Mouse (Mus musculus): ENCODE measurements around the gene Luc7l3. TPM values are rescaled to one million over a fixed set of nuclear protein-coding genes. Genes with fewer than 3 reads are reported as not detected.

Luc7l3 gene
- total RNA-seq (2023) = 108 TPM

DNA sequence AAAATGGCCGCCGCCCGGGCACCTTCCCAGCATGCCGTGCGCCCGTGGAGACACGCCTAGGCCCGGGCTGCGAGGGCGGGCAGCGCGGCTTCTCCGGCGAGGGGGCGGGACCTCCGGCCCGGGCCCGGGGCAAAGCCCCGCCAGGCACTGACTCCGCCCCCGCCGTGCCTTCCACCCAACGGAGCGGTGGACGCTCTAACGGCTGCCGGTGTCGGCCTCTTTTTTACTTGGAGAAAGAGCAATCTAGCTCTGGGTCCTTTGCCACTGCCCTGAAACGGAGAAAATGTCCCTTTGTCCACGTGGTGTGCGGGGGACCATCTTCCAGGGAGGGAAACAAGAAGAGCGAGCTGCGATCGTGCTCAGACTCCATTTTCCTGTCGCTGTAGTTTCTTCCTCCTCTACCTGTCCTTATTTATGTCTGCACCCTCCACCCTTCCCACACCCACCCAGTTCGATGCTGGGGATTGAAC, at the start of gene Luc7l3:
Gene Luc7l3, minus strand, starts transcription at position 58 of the 470 bp plus-strand sequence.

DNA sequence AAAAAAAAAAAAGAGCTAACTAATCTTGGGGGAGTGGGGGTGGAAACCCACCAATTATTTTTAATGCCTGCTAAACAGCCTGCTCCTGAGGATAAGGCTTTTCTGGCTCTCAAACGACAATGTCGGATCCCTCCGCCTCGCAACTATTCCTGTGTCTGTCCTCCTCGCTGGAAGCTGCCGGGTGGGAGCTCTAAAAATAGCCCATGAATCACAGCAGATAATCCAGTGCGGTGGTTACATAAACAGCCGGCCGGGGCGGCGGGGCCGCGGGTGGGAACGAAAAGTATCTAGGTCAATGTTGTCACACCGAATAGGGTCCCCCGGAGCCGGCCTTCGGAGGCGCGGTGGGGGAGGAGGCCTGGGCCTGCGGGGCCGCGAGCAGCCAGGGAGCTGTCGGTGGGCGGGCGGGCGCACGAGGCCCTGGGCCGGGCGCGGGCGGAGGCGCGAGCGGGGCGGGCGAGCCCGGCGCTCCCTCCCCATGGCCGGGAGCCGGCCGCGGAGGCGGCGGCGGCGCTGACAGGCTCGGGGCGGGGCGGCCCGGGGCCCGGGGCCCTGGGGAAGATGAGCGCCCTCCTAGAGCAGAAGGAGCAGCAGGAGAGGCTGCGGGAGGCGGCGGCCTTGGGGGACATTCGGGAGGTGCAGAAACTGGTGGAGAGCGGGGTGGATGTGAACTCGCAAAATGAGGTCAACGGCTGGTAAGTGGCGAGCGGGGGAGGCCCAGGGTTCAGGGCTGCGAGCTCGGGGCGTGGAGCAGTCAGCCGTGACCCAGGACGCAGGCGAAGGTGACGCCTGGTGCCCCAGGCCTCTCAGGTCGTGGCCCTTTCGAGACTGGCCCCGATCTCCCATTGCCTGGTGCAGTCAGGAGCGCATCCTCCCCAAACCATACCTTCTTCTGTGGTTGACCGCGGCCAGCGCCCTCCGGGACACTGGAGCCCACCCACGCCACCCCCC, 6.2 kb upstream of the Luc7l3 start, which contains the start of gene Ankrd40:
Gene Ankrd40, plus strand, starts transcription at position 309 of the 951 bp plus-strand sequence.

DNA sequence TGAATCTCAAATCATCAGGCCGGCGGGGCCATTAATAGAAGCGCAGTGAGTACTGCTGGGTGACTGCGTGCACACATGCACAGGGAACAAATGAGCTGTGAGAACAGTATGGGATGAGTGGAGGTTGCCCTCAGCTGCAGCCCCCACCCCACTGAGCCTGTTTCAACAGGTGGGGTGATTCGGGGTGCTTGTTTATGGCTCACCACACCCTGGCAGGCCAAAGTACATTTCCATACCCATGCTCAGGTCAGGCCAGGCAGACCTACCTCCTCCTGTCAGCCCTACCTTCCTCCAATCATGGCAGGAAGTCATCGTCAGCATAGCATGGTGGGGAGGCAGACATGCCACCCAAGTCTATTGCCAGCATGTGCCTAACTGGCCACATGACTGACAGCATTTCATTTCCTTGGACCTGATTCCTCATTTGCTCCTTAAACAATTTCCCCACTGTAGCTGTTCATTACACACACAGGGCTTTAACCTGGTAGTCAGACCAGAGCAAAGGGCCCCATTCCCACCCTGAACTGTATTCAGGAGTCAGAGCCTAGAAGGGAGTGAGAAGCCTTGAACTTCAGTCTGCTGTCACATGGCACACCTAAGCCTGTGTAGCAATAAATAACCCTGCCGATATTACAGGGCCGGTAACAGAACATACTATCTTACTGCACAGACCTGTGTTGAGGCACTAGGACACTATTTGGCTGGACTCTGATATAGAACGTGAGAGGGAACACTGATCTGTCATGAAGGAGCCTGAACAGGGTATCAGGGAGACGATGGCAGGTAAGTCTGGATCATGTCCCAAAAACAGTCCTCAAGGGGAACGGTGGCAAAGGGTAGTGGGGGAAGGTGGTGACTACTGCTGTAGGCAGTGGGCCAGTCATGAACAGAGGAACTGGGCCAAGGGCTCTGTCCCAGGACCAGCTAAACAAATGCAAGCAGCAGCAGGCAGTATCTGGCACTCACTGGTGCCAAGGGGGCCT, 40.3 kb downstream of the Luc7l3 start, which contains the start of gene Gm21885:
Gene Gm21885, plus strand, starts transcription at position 675 of the 983 bp plus-strand sequence.

DNA sequence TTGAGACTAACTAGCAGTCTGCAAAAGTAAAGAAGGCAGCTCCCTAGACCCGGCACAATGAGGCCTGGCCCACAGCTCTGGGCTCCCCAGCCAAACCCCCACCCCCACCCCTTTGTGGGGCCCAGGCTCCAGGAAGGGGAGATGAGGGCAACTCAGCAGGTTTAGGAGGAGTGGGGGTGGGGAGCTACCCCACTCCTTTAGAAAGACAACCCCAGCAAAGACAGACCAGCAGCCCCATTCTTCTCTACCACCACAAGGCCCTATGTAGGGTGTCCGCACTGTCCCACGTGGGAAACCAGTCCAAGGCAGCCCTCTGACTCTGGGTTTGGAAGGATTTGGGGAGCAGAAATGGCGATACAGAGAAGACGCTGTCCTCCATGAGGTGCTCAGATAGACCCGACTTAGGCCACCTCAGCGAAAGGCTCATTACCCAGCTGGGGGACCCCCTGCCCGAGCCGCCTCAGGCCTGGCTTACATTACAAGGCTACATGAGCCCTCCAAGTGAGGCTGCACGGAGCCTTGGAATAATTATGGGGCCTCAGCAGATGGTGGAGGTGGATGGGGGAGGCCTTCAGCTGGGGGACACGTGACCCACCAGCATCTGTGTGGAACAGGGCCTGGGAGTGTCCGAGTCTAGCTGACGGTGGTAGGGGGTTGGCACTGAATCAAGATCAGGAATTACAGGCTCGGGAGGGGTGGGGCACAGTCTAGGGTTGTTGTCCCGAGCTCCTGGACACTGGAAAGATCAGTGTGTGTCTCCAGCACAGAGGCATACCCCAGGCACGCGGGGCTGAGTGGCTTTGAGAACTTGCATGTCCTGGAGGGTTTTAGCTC, 75.6 kb downstream of the Luc7l3 start, which contains the start of gene Wfikkn2:
Gene Wfikkn2, minus strand, starts transcription at position 51 of the 834 bp plus-strand sequence.

Other genes with a start within 250 kb of the Luc7l3 start
- 97.6 TPM for gene Tob1, start 110.5 kb downstream of the Luc7l3 start, total RNA-seq (2023)
- gene Wfikkn2, start 76.0 kb downstream of the Luc7l3 start, total RNA-seq (2023) = 1.1 TPM
- not detected for gene Gm21885, start 40.1 kb downstream of the Luc7l3 start, total RNA-seq (2023)
- gene Ankrd40, start 6.0 kb upstream of the Luc7l3 start, total RNA-seq (2023) = 49.0 TPM
- gene Abcc3, start 71.0 kb upstream of the Luc7l3 start, total RNA-seq (2023) = 4.5 TPM
- not detected for gene Cacna1g, start 152.2 kb upstream of the Luc7l3 start, total RNA-seq (2023)
- gene Spata20, start 164.2 kb upstream of the Luc7l3 start, total RNA-seq (2023) = not detected
- not detected for gene Epn3, start 178.0 kb upstream of the Luc7l3 start, total RNA-seq (2023)
- gene Mycbpap, start 199.8 kb upstream of the Luc7l3 start, total RNA-seq (2023) = not detected
- 5.4 TPM for gene Rsad1, start 227.3 kb upstream of the Luc7l3 start, total RNA-seq (2023)
- gene Chad, start 243.1 kb upstream of the Luc7l3 start, total RNA-seq (2023) = not detected